Mouse (Mus musculus) R1 (cell line): ENCODE results near the gene Rora.

Experiments used
- DNase-seq: peaks from one replicate; pipeline ENCODE4 v3.0.0-alpha.2; 2018; ENCODE audit warnings: low read depth, low spot score

The Rora gene

DNA sequence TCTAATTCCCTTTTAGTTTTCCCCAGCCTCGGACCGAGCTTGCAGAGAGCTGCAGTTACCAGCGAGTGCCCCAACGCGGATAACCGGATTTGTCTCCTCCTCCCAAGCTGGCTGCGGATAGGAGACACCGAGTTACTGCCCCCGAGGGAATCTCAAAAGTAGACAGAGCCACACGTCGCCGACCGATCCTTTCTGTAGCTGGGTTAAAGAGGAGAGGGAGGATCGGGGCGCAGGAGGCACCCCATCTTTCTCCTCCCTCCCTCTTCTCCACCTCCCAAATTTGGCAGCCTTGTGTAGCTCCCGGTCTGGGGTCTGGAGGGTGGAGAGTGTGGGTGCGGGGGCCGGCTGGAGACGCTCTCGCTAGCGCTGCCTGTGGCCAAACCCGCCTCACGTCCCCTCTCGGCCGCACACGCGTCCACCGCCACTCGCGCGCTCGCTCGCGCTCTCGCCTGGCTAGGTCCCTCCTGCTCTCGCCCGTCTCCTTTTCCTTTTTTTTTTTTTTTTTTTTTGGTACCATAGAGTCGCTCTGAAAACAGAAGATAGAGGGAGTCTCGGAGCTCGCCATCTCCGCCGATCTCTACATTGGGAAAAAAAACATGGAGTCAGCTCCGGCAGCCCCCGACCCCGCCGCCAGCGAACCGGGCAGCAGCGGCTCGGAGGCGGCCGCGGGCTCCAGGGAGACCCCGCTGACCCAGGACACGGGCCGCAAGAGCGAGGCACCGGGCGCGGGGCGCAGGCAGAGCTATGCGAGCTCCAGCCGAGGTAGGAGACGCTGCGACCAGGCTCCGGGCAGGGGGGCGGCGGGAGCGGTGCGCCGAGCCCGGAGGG is at the start of gene Rora:
TSS of gene Rora (plus strand) at position 576 of the 828 bp plus-strand sequence.
- DNase-seq: peak; percentile 86

DNA sequence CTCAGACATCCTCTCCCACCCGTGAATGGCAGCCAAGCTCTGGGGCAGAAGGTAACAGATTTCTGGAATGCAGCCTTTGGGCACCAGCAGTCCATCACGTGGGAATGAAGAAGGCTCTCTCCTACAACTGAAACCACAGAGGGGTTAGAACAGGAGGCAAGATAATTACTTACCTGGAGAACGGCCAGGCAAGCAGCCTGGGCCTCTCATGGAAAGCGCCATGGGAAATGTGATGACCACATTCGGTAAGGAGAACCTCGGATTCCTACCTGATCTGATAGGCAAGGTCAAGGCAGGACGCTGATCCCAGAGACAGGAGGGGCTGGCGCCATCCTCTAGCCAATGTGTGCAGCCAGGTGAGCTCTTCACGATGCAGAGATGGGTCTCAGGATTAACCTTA is 39.6 kb upstream of the Rora start:
- no peak for DNase-seq

DNA sequence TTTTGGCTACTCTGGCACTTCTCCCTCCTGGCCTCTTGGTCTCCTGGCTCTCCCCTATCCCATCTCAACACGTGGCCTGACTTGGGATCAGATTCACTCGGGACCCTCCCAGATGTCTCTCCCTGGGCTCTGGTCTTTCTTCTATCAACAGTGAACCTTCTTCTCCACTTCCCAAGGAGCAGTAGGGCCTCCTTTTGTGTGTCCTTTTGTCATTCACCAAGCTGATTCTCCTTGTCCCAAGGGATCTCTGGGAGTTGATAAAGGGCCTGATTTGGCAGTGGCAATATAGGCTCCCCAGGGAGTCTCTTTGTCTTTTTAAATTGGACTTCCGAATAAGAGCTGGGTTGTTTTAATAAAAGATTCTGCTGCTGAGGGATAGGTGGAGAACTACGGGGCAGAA is 36.5 kb upstream of the Rora start:
- peak; percentile 91 for DNase-seq

DNA sequence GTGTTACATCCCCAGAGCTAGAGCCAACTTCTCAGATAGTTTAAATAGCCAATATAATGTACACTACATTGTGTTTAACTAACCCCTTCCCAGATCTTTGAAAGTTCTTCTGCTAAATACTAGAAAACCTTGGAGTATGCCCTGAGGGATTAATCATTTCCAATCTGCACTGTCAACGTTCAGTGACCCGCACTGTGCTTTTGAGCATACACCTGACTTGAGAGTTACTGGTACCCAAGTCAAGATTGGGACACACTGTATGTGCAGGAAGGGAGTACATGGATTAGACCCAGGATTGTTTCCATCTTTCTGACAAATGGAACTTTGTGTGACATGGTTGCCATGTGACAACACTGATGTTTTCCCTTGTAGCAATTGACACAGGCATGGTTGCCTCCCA is 33.5 kb upstream of the Rora start:
- DNase-seq: no peak

DNA sequence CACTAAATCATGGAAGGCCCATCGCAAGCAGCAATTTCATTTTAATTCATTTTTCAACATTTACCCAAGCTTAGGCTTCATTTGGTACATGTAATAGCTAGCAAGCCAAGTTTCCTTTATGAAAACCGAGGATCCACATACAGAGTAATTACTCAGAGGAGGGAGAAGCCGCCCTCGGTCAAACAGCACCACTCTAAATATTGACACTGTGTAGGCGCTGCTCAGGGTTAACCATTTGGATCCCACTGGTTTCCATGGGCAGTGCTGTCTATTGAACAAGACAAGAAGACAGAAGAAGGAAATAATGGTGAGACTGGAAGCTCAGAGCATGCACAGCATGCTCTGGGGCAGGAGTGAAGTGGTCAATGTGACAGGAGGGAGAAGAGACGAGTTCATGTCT is 33.1 kb upstream of the Rora start:
- DNase-seq: no peak

DNA sequence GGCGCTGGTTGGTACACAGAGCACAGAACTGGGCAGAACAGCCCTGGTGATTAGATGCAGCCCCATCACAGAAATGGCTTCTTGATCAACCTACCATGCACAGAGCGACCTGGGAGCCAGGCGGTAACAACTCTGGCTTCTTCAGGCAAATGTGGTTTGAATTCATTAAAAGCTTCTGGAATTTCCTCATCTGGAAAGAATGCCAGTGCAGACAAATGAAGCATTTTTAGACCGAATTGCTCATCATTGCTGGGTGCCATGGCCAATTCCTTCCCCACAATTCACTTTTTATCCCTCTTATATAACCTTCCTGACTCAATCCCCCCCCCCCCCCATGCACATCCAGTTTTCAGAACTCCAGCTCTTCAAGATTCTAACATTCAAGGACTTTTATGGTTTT is 28.6 kb upstream of the Rora start:
- no peak for DNase-seq

DNA sequence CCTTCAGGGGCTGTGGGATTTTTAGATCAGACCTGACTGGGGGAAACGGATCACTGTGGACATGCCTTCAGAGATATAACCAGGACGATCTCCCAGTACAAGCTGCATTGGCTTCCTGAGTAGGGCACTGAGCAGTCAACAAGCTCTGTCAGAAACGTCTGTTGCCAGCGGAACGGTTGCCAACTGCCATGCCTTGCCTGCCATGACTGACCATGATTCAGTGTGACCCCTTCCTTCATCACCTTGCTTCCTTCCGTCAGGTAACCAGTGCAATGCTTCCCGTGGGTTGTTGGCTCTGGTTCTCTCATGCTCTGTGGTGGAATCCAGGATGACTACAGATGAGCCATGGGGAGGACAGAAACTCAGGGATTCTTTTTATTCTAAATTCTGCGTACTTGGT is 16.3 kb upstream of the Rora start:
- no peak for DNase-seq

DNA sequence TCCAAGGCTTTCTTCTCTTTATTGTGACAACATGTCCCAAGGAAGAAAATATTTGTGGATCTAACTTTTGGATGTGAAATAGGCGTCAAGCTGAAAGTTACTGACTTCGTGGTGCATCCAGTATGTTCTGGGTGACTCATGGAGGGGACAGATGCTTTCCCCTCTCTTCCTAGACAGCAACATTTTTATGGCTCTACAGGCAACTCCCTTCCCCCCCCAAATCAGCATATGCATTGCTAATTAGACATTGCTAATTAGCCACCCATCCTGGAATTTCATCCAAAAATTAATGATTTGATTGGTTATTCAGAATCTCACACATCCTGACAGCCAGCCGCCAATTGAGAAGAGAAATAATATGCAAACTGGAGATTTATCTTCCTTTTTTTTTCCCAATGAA is 12.5 kb upstream of the Rora start:
- DNase-seq: no peak

DNA sequence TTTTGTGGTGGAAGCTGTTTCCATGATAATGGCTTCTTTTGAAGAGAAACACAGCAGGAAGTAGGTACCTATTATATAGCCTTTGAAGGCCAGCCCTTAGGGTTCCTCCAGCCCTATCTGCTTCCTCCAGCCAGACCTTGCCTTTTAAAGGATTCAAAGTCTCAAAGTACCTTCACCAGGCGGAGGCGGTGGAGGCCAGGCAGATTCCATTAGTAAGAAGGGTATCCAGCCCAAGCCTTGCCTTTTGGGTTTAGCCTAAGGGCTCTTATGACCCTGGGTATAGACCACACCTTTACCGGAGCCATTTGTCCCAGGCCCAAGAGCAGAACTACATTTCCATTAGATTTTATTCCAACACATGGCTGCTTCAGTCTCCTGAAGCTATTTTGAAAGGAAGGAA is 5.5 kb upstream of the Rora start:
- DNase-seq: peak; percentile 40

DNA sequence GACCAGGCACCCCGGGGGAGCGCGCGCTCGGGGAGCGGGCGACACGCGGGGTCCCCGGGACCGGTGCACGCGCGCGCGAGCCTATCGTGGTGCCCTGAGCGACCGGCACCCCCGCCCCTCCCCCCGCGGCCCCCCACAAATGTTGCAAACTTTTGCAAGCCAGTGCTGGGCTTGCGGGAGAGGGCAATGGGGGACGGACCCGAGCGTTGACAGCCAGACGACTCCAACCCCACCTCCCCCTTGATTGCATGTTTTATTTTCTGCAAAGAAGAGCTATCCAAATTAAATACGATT is 400 bp downstream of the Rora start:
- no peak for DNase-seq

DNA sequence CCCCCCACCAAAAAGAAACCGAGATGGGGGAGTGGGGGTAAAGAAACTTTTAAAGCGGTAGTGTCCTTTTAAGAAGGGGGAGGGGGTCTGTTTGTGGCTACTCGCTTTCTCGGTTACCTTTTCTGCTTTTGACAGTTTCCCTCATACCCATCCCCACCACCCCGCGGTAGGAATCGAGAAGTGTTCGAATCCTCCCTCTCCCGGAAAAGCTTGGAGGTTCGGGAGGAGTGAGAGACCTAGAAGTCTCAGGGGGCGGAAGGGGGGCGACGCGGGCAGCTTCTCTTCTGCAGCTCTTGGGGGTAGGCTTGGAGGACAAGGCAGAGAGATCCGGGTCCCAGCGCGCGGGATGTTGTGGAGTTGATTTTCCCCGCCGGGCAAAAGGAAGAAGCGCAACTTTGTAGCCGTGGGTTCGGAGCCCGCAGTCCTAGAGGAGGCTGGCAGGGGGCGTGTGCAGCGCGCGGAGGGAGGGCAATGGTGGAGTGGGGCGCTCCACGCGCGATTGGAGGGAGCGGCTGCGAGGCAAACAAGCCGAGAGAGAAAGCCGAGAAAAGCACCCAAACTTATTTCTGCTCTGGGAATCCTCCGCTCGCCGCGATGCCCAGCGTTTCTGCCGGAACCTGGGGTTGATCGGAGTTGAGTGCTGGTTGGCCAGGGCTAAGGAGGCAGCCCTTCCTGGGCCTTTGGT is 889 bp downstream of the Rora start:
- DNase-seq: peak; percentile 46

DNA sequence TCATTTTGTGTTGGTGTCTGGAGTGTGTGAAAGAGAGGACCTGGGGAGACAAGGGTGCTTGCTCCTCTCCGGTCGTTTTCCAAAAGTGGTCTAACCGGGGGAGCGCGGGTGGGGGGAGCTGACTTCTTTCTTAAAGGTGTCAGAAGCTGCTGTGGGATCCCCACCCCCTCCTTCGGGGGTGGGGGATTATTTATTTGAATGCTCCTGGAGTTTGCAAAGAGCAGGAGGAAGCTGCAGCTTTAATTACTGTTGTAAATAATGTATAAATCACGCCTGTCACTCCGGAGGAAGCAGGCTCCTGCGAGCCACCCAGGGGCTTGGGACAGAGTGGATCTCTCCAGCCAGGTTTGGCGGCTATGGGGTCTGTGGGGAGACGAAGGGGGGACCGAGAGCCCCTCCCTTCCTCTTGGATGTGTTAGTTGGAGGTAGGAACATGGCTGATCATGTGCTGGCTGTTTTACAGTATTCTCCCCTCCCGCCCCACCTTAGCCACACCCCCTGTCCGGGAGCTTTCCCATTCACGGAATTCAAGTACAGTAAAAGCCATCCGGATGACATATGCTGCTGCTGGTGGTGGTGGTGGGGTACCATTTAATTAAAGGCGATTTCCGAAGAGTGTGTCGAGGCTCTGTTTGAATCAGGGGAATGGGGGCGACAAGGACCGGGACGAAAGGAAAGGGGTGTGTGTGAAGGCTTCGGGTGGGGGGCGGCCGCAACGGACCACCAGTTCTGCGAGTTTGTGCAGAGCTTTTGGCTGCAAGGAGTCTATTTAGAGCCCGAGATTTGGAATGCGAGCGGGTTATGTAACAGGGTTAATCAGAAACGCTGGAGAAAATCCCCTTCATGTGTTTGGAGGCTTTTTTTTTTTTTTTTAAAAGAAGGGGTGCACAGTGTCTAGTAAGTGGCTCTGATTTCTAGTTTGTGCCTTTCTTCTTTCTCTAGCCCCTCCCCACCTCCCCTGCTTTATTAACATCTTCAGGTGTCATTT is 1.7 kb downstream of the Rora start:
- peak; percentile 77 for DNase-seq

DNA sequence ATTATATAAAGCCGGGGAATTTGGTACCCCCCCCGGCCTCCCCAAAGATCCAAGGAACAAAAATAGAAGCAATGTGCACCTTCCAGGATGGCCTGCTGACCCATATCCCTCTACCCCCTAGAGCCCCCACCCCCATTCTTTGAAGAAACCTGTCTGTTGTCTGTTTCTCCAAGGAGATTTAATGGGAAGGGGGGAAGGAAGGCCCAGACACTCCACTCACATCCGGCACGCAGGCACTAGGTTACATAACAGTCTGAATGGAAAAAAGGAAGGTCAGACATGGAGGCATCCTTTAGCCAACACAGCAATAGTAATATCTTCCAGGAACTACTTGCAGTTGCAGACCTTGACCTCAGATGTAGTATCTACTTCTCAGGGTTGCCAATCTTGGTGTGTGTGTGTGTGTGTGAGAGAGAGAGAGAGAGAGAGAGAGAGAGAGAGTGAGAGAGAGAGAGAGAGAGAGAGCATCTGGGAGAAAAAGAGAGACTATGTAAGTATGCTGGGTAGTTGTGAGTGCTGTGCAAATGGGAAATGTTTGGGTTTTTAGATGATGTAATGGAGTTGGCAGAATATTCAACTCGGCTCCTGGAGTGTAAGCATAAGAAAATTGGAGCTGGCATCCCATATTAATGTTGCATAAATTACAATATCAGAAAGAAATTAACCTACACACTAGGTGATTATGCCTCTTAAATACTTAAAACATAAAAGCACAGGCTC is 2.6 kb downstream of the Rora start:
- no peak for DNase-seq

DNA sequence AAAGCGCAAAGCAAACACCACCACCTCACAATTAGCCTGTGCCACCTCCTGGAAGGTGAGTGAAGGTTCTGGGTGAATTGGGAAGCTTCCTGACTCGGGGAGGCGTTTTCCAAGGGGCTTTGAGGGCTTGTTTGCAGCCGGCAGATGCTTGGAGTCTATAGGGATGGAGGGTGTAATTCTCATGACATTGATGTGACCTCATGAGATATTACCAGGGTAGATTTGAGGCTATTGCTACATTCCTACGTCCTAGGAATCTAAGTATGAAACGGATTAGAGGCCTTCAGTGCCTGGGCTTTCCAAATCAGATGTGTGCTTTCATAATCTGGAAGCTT is 3.2 kb downstream of the Rora start:
- DNase-seq: no peak

DNA sequence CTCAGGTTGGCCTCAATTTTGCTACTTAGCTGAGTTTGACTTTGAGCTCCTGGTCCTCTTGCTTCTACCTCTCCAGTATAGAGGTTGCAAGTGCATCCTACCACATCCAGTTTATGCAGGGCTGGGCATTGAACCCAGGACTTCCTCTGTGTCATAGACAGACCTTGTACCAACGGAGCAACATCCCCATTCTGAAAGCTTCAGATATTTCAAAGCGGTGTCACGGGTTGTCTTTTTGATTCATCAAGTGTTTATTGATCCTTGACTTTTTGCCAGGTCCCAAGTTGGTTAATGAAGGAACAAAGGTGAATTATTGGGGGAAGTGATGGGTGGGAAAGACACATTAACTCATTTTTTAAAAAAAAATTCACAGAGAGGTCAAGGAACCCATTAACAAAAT is 17.1 kb downstream of the Rora start:
- DNase-seq: no peak

DNA sequence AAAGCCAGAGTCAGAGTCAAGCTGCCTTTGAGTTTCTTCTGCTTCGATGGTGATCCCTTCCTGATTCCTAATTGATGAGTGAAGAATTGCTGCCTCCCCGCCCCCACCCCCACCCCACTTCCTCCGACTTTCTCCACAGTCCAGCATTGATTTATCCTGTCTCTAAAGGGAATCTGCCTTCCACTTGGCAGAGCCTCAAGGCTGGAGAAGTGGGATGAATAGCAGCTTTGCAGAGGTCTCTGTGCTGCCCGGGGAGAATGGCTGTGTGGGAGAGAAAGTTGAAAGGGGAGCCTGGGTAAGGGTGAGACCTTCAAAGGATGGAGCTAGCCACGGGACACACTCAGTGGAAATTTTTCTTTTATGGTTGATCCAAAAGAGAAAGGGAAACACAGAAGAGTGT is 18.9 kb downstream of the Rora start:
- DNase-seq: no peak

DNA sequence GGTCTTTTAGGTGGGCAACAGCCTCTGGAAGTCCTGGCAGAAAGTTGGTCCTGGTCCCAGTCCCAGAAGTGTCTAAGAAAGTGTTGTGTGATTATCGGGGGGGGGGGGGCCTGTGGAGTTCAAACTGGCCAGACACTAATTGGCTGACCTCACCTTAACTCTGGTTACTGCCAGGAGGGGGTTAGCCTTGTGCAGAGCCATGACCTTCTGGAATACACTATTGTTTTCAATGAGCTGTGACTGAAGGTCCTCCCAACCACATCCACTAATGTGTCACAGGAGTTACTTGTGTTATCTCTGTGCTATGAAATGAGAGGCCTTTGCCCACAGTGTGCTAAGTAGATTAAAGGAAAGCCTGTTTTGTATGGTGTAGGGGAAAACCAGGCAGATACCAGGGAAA is 19.6 kb downstream of the Rora start:
- no peak for DNase-seq

DNA sequence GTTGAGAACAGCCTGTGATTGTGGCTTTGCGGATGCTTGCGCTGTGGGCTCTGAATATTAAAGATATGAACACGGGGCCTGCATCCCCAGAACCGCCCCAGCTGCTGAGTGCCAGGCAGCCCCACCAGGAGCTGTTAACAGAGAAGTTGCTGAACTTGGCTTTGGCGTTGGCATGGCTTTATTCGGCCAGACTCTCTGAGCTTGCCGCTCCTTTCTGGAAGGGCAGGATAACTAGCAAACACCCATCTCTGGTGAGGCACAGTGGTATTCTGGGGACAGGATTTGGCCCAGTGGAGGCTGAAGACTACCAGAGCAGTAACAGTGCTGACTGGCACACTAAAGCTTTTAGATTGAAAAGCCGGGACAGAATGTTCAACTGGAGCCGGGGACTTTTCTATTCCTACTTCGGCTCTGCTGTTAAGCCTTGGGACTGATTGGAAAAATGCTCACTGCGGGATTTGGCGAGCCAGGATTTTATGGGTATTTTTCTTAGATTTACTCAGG is 26.3 kb downstream of the Rora start:
- DNase-seq: no peak

DNA sequence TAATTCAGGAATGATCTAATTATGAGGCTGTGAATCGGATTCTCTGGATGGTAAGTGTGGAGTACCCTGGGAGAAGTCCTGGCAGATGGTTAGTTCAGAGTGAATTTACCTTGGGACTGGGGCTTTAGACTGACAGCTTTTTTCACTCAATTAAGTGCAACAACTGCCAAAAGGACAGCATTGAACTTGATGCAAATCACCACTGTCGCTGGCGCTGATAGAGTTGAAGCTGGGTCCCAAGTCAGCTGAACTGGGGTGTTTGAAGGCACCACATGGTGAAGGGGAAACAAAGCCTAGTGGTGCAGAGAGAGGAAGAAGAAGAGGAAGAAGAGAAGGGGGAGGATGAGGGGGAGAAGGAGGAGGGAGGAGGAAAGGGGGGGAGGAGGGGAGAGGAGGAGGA is 30.4 kb downstream of the Rora start:
- no peak for DNase-seq

DNA sequence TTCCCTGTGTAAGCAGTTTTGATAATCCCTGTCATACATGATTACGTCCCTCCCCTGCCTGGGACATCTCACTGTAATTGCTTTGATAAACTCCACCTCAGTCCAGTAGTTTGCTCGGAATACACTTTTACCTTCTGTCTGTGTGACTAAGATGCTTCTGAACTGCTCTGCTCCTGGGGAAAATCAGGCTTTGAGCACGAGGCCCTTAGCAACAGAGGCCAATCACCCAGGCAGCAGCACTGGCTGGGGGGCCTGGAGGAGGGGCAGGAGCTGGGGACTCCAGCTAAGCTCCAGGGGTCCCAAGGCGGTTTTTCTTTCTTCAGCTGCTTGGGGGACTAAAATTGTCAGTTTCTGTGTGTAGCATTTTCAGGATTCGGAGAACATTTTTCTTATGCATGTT is 32.0 kb downstream of the Rora start:
- DNase-seq: no peak

DNA sequence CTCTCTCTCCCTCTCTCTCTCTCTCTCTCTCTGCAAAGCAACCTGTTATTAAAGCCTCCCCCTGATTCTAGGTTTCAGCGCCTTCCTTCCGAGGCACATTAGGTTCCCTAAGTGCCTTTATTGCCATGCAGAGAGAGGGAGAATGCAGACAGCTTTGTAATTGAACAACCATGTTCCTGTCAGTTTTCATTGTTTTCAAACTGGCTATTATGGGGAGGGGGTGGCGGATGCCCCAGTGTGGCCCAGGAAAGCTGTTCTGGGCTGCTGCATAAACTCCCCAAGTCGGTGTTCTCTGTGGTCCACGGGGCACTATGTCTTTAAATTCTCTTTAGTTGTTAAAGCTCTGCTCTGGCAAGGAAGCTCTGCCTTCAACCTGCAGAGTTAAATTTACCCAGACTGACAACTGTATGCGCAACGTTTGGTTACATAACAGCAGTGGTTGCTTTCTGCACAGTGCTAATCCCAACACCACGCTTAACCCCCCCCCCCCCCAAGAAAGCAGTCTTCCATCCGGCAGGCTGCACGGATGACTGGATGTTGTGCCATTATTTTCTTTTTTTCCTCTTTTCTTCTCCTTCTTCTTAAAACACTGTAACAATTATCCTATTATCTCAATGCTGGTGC is 33.8 kb downstream of the Rora start:
- no peak for DNase-seq
